Mouse (Mus musculus) brown adipose tissue, adult 24 weeks (tissue): ENCODE measurements around the gene Gm973. TPM values are rescaled to one million over a fixed set of nuclear protein-coding genes. Genes with fewer than 3 reads are reported as not detected.
A peak's percentile ranks its signal among the peaks of the same experiment; 100 is the strongest.
"Not testable (repeated sequence)": the region's sequence is repeated elsewhere in the genome, so short reads cannot be mapped to it uniquely, and the experiment has no call there.

Experiments
- H3K27ac ChIP-seq: fragments of 200-500 bp; replicated peaks from 2 replicates; pipeline ENCODE4 v1.5.1; 2012; ENCODE audit warnings: low read depth, mild to moderate bottlenecking, low read length
- H3K4me1 ChIP-seq: fragments of 200-500 bp; 2 replicates; pipeline ENCODE4 v1.6.1; 2012; ENCODE audit warnings: low read length, mixed read lengths; ENCODE audit not compliant: control insufficient read depth, insufficient read depth, insufficient read length
- H3K4me3 ChIP-seq: fragments of 200-500 bp; 2 replicates; pipeline ENCODE4 v1.5.1; 2012; ENCODE audit warnings: low read depth, mild to moderate bottlenecking, low read length, moderate library complexity; ENCODE audit not compliant: insufficient read depth
- polyA plus RNA-seq: library from polyadenylated mRNA; stranded (reverse); fragments of >200 nt; gene quantifications from 2 replicates; pipeline ENCODE4 v1.2.4, GENCODE M21; 2012; ENCODE audit not compliant: missing spikeins, insufficient read depth, insufficient read length

The Gm973 gene
- polyA plus RNA-seq, 1 experiment, result 1.9 TPM

DNA sequence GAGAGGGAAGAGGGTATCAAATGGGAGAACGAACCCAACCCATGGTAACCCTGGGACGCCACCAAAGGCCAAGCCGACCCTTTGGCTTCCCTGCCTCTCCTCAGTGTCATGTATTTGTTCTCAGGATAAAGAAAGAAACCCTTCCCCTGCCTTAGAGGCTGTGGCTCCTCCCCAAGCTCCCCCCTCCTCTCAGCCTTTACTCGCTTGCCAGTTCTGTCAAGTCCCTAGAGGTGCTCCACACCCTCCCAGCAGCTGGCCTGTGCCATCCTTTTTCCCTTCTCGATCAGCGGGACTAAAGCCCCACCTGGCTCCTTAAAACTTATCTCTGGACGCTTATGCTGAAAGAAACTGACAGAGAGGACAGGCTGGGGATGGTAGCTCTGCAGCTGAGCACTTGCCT is 91.0 kb downstream of the Gm973 start:
- Histone ChIP-seq H3K4me3 (no peak overlapping the region), H3K4me1 (peaks cover 3% of the 10 kb centered on the region), H3K27ac (no peak overlapping the region)

- Histone ChIP-seq H3K4me1 (peaks cover 3% of the 10 kb centered on the region), H3K4me3 (no peak overlapping the region), H3K27ac (no peak overlapping the region)
These were observed 92.2 kb downstream of the Gm973 start for GRCm38 (mm10) chr1:59608125-59608762.

- H3K4me1 ChIP-seq, result peaks cover 3% of the 10 kb centered on the region
- H3K27ac ChIP-seq, result no peak overlapping the region
These were observed 92.9 kb downstream of the Gm973 start for GRCm38 (mm10) chr1:59608920-59609319.

GRCm38 (mm10) chr1:59609458-59609857 is 93.4 kb downstream of the Gm973 start:
- H3K27ac ChIP-seq, result peak overlapping the region; percentile 64
- H3K4me3 ChIP-seq, result no peak overlapping the region
- H3K4me1 ChIP-seq, result peaks cover 3% of the 10 kb centered on the region

More at GRCm38 (mm10) chr1:59608920-59609319, 92.9 kb downstream of the Gm973 start:
- no peak overlapping the region for H3K4me3 ChIP-seq

DNA sequence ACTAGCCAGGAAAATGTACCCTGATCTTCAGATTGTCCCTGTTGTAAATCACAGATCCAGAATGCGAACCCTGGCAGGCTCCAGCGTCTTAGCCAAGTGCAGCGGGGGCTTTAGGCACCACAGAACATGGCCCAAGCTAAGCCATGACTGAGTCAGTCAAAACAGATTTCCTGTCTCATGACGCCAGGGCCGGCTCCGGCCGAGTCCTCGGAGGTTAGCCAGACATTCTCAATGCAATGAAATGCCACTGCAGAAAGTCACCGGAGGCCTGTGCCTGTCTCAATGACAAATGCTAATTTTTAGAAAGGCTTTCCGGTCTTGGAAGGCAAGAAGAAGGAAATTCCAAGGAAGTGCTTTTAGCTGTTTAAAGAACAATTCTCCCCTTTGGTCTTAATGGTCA is 93.8 kb downstream of the Gm973 start:
- Histone ChIP-seq H3K4me3 (no peak overlapping the region), H3K4me1 (peaks cover 3% of the 10 kb centered on the region), H3K27ac (peak overlapping the region; percentile 64)

GRCm38 (mm10) chr1:59610929-59611328 is 94.9 kb downstream of the Gm973 start:
- Histone ChIP-seq H3K27ac (no peak overlapping the region), H3K4me1 (peaks cover 3% of the 10 kb centered on the region), H3K4me3 (no peak overlapping the region)

DNA sequence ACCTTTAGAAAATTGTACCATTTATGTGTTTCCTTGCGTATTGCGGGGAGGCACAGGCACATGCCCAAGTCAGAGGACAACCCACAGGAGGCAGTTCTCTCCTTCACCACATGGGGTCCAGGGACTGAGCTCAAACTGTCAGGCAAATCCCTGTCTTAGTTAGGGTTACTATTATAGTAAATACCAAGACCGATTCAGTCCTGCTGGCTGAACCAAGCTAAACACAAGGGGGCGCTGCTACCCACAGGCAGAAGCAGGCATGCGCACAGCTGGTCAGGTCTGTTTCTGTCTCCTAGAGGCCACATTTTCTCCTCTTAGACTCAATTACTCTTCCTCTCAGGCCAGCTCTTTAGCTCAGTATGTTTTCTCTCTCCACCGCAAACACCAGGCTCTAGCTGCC is 97.7 kb downstream of the Gm973 start:
- Histone ChIP-seq H3K4me1 (peaks cover 3% of the 10 kb centered on the region), H3K4me3 (no peak overlapping the region), H3K27ac (no peak overlapping the region)

GRCm38 (mm10) chr1:59615021-59615420 is 99.0 kb downstream of the Gm973 start:
- Histone ChIP-seq H3K4me3 (no peak overlapping the region), H3K4me1 (no peaks in the 10 kb centered on the region), H3K27ac (no peak overlapping the region)

DNA sequence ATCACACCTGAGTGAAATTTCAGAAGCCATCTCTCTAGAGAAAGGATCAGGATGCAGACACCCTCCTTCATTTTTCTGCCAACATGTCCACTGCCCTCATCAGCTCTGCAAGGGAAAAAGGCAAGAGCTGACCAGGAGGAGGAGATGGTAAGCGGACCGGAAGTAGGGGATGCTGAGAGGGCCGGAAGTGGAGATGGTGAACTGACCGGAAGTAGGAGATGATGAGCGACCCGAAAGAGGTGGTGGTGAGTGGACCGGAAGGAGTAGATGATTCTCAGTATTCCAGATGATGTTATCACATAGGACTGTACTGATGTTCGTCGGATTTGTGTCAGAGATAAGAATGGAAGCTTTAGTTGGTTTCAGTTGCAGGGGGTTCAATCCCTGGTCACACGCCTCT is 103.1 kb downstream of the Gm973 start:
- Histone ChIP-seq H3K27ac (no peak overlapping the region), H3K4me1 (no peaks in the 10 kb centered on the region), H3K4me3 (no peak overlapping the region)

DNA sequence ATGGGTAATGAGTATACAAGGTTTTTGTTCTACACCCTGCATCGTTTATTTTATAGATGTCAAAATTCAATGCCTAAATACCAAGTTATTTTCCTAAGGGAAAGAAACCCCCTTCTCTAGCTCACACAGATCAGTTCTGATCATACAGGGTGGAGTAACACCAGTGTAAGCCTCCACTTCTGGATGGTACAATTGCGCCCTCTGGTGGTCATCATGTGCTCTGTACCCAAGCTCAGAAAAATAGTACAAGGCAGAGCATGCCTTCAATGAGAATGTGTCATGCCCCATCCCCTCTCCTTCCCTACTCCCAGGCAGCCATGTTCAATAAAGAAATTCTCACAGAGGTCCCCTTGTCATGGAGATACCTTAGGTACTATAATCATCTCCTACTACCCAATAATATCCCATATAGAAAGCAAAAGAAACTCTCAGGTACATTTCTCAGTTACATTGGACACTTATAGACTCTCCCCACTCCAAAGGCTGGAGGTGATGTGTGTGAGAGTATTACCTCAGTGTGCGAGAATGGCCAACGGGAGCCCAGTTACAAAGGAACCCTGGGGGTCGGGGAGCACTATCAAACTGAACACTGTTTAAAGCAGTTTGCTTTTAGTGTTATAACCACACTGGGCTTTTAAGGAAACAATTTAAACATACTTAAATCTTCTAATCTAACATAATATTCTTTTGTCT is 107.4 kb downstream of the Gm973 start:
- Histone ChIP-seq H3K4me3 (no peak overlapping the region), H3K4me1 (no peaks in the 10 kb centered on the region)

GRCm38 (mm10) chr1:59625410-59625809 is 109.3 kb downstream of the Gm973 start:
- no peak overlapping the region for H3K27ac ChIP-seq
- H3K4me1 ChIP-seq, result no peaks in the 10 kb centered on the region
- H3K4me3 ChIP-seq, result no peak overlapping the region

More for the DNA sequence above, 107.4 kb downstream of the Gm973 start:
- no peak overlapping the region for H3K27ac ChIP-seq

DNA sequence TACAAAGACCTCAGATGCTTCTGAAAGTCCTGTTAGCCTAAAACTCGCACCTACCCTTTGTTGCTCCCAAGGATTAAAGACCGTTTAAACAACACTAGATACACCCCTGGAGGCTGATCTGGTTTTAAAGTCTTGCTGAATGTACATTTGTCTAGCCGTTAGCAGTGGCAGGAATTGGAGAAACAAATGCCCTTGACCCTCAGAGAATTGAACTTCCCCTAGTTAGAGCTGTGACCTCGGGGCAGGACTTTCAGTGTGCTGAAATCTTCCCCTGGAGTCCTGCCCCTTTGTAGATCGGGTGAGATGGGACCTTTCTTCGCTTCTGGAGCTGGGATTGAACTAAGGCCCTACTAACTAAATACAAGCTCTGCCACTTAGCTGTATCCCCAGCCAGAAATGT is 113.1 kb downstream of the Gm973 start:
- Histone ChIP-seq H3K4me1 (no peaks in the 10 kb centered on the region; the same call in 1 of the 2 replicates), H3K27ac (0 out of 2 replicates have a peak overlapping the region, but pooled peaks have one; percentile 19), H3K4me3 (no peak overlapping the region)

DNA sequence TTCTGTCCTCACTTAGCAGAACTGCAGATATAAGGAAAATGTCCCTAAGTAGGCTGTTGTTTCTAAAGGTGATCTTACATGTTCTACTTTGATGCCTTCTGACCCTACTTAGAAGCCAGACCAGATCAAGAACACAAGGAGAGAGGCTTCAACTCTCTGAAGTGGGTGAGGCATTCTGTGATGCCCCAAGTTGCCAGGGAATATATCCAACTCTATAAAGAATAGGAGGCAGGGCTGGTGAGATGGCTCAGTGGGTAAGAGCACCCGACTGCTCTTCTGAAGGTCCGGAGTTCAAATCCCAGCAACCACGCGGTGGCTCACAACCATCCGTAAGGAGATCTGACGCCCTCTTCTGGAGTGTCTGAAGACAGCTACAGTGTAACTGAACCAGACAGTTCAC is 114.3 kb downstream of the Gm973 start:
- H3K4me1 ChIP-seq, H3K27ac ChIP-seq, H3K4me3 ChIP-seq: not testable (repeated sequence)

- Histone ChIP-seq H3K27ac (no peak overlapping the region), H3K4me3 (no peak overlapping the region), H3K4me1 (no peaks in the 10 kb centered on the region; the same call in 1 of the 2 replicates)
These were observed 116.1 kb downstream of the Gm973 start for GRCm38 (mm10) chr1:59631986-59632659.

- Histone ChIP-seq H3K4me1 (no peaks in the 10 kb centered on the region; the same call in 1 of the 2 replicates), H3K4me3 (no peak overlapping the region), H3K27ac (no peak overlapping the region)
These were observed 117.0 kb downstream of the Gm973 start for GRCm38 (mm10) chr1:59633056-59633455.
